Mouse (Mus musculus) heart, embryonic 16.5 days (tissue): ENCODE data around the gene Ivd. TPM values are rescaled to one million over a fixed set of nuclear protein-coding genes. Genes with fewer than 3 reads are reported as not detected.

Source experiments
- ATAC-seq: fragments of 200-750 bp; cut with Nextera tagmentation; replicated peaks from 2 replicates; pipeline ENCODE4 v1.8.0; 2017; ENCODE audit warnings: moderate number of reproducible peaks; ENCODE audit not compliant: insufficient read depth, low FRiP score; ENCODE audit errors: extremely low read depth
- H3K27ac ChIP-seq: fragments of 300-500 bp; sonication (generic); 2 replicates; pipeline ENCODE4 v1.5.1; 2014; ENCODE audit warnings: mild to moderate bottlenecking, low read length, control low read depth, moderate library complexity
- H3K27me3 ChIP-seq: fragments of 300-500 bp; sonication (generic); 2 replicates; pipeline ENCODE4 v1.6.1; 2014; ENCODE audit warnings: low read length, mixed read lengths; ENCODE audit not compliant: control insufficient read depth, insufficient read depth
- H3K36me3 ChIP-seq: fragments of 300-500 bp; sonication (generic); 2 replicates; pipeline ENCODE4 v1.6.1; 2014; ENCODE audit not compliant: control insufficient read depth, insufficient read depth
- H3K4me1 ChIP-seq: fragments of 300-500 bp; sonication (generic); 2 replicates; pipeline ENCODE4 v1.6.1; 2014; ENCODE audit warnings: low read length, mixed read lengths; ENCODE audit not compliant: control insufficient read depth, insufficient read depth
- H3K4me2 ChIP-seq: fragments of 300-500 bp; sonication (generic); 2 replicates; pipeline ENCODE4 v1.6.1; 2014; ENCODE audit warnings: low read depth, mild to moderate bottlenecking, control low read depth, low read length
- H3K4me3 ChIP-seq: fragments of 300-500 bp; sonication (generic); 2 replicates; pipeline ENCODE4 v1.5.1; 2014; ENCODE audit warnings: mild to moderate bottlenecking, control low read depth, low read length
- H3K9ac ChIP-seq: fragments of 300-500 bp; sonication (generic); 2 replicates; pipeline ENCODE4 v1.6.1; 2014; ENCODE audit warnings: low read length, control low read depth
- H3K9me3 ChIP-seq: fragments of 300-500 bp; sonication (generic); replicated peaks from 2 replicates; pipeline ENCODE4 v1.6.1; 2016; ENCODE audit warnings: low read length; ENCODE audit not compliant: control insufficient read depth
- WGBS: fragments of 180-500 bp; shearing (Covaris S2); extraction: QIAGEN DNeasy Blood & Tissue Kit; methylation state at CpG from one replicate; pipeline ENCODE4 v1.1.7; 2014; 5-methylcytosine and 5-hydroxymethylcytosine counted together
- polyA plus RNA-seq: library from polyadenylated mRNA; unstranded; fragments of >200 nt; fragmentation: Nextera tagmentation; extraction: Ambion mirVana; gene quantifications from 2 replicates; pipeline ENCODE4 v1.2.1, GENCODE M21; 2015

Gene Ivd
- 97.4 and 107 TPM in 2 replicates for polyA plus RNA-seq

GRCm38 (mm10) chr2:118861454-118862339 lies at the start of gene Ivd:
Gene Ivd (plus strand): TSS chr2:118861954.
- peak within 1 kb of the TSS; percentile 70 for H3K4me2 ChIP-seq
- no peaks in the 10 kb centered on the region for H3K9me3 ChIP-seq
- under 1% methylated on average over 34 of the region's 34 CpGs for WGBS
- peak within 1 kb of the TSS; percentile 63 for H3K4me3 ChIP-seq
- H3K4me1 ChIP-seq, result peaks cover 11% of the 10 kb centered on the region
- peak; percentile 99 for ATAC-seq
- H3K9ac ChIP-seq, result peak within 1 kb of the TSS; percentile 72
- peak within 1 kb of the TSS; percentile 52 for H3K27ac ChIP-seq
- H3K27me3 ChIP-seq, result no peaks in the 10 kb centered on the region
- no peaks in the 10 kb centered on the region for H3K36me3 ChIP-seq

- Histone ChIP-seq H3K27ac (no peak overlapping the region), H3K9ac (no peak overlapping the region), H3K4me3 (no peak overlapping the region), H3K4me1 (peaks cover 14% of the 10 kb centered on the region), H3K36me3 (peaks cover 5% of the 10 kb centered on the region), H3K4me2 (no peak overlapping the region), H3K9me3 (no peaks in the 10 kb centered on the region), H3K27me3 (no peaks in the 10 kb centered on the region)
- no peak for ATAC-seq
- WGBS, result 45% methylated on average over 1 of the region's 1 CpGs
These were observed 49.0 kb upstream of the Ivd start for GRCm38 (mm10) chr2:118812724-118813123.

- Histone ChIP-seq H3K9ac (peak within 1 kb of the TSS; percentile 93), H3K9me3 (no peaks in the 10 kb centered on the region), H3K4me2 (peak within 1 kb of the TSS; percentile 91), H3K4me1 (peaks cover 14% of the 10 kb centered on the region), H3K27me3 (no peaks in the 10 kb centered on the region), H3K36me3 (peaks cover 18% of the 10 kb centered on the region), H3K4me3 (peak within 1 kb of the TSS; percentile 90), H3K27ac (peak within 1 kb of the TSS; percentile 65)
- WGBS, result 1% methylated on average over 49 of the region's 49 CpGs
- peak; percentile 90 for ATAC-seq
These were observed 47.5 kb upstream of the Ivd start, which contains the start of gene Knstrn for GRCm38 (mm10) chr2:118813981-118814836. Gene Knstrn (plus strand): TSS chr2:118814003.

GRCm38 (mm10) chr2:118822800-118823199 lies 39.0 kb upstream of the Ivd start:
- no peak overlapping the region for H3K4me3 ChIP-seq
- no peaks in the 10 kb centered on the region for H3K4me1 ChIP-seq
- H3K9ac ChIP-seq, result no peak overlapping the region
- H3K9me3 ChIP-seq, result peaks cover 4% of the 10 kb centered on the region; the same call in 1 of the 2 replicates
- 89% methylated on average over 5 of the region's 5 CpGs for WGBS
- H3K4me2 ChIP-seq, result no peak overlapping the region
- H3K27me3 ChIP-seq, result no peaks in the 10 kb centered on the region
- no peak overlapping the region for H3K27ac ChIP-seq
- H3K36me3 ChIP-seq, result peaks cover 55% of the 10 kb centered on the region
- no peak for ATAC-seq

GRCm38 (mm10) chr2:118824396-118824795 lies 37.4 kb upstream of the Ivd start:
- peaks cover 48% of the 10 kb centered on the region for H3K36me3 ChIP-seq
- no peak overlapping the region for H3K4me3 ChIP-seq
- 91% methylated on average over 4 of the region's 4 CpGs for WGBS

GRCm38 (mm10) chr2:118829096-118829495 lies 32.7 kb upstream of the Ivd start:
- peaks cover 47% of the 10 kb centered on the region for H3K36me3 ChIP-seq
- H3K27ac ChIP-seq, result no peak overlapping the region
- 86% methylated on average over 5 of the region's 5 CpGs for WGBS
- no peak overlapping the region for H3K4me3 ChIP-seq
- peaks cover 4% of the 10 kb centered on the region; the same call in 1 of the 2 replicates for H3K9me3 ChIP-seq
- ATAC-seq, result no peak
- H3K9ac ChIP-seq, result no peak overlapping the region
- H3K4me2 ChIP-seq, result no peak overlapping the region
- H3K4me1 ChIP-seq, result no peaks in the 10 kb centered on the region
- no peaks in the 10 kb centered on the region for H3K27me3 ChIP-seq

More at GRCm38 (mm10) chr2:118824396-118824795, 37.4 kb upstream of the Ivd start:
- H3K4me1 ChIP-seq, result no peaks in the 10 kb centered on the region
- H3K27ac ChIP-seq, result no peak overlapping the region
- H3K9ac ChIP-seq, result no peak overlapping the region
- ATAC-seq, result no peak
- no peaks in the 10 kb centered on the region for H3K27me3 ChIP-seq
- H3K4me2 ChIP-seq, result no peak overlapping the region
- H3K9me3 ChIP-seq, result peaks cover 4% of the 10 kb centered on the region; the same call in 1 of the 2 replicates

GRCm38 (mm10) chr2:118834061-118834460 lies 27.7 kb upstream of the Ivd start:
- peaks cover 5% of the 10 kb centered on the region; the same call in 1 of the 2 replicates for H3K4me1 ChIP-seq
- H3K9me3 ChIP-seq, result no peaks in the 10 kb centered on the region
- no peak overlapping the region for H3K9ac ChIP-seq
- H3K4me3 ChIP-seq, result no peak overlapping the region
- no peaks in the 10 kb centered on the region for H3K27me3 ChIP-seq
- peaks cover 18% of the 10 kb centered on the region for H3K36me3 ChIP-seq
- no peak overlapping the region for H3K4me2 ChIP-seq
- H3K27ac ChIP-seq, result no peak overlapping the region
- no peak for ATAC-seq
- WGBS, result 90% methylated on average over 6 of the region's 6 CpGs

GRCm38 (mm10) chr2:118835115-118835514 lies 26.6 kb upstream of the Ivd start:
- H3K4me1 ChIP-seq, result peaks cover 5% of the 10 kb centered on the region; the same call in 1 of the 2 replicates
- no peaks in the 10 kb centered on the region for H3K27me3 ChIP-seq
- no peak overlapping the region for H3K4me2 ChIP-seq
- no peak for ATAC-seq
- no peak overlapping the region for H3K4me3 ChIP-seq
- no peak overlapping the region for H3K9ac ChIP-seq
- no peaks in the 10 kb centered on the region for H3K9me3 ChIP-seq
- no peak overlapping the region for H3K27ac ChIP-seq
- 46% methylated on average over 6 of the region's 6 CpGs for WGBS
- peaks cover 11% of the 10 kb centered on the region for H3K36me3 ChIP-seq
